ENCODE assay signal across 11 mouse cellular contexts in genomic region chr9:96731039-96731895, GRCm38 (mm10). TPM values are rescaled to one million over a fixed set of nuclear protein-coding genes. Genes with fewer than 3 reads are reported as not detected.
DNase-seq lines count a peak whose midpoint lies in the region; ATAC-seq and TF ChIP-seq lines count a peak whose summit lies in the region.
"Had no signal": no experiment of that assay in that cellular context is flagged by ENCODE, and none has a peak within 500 bp of the region (broad histone marks: within the 10 kb centered on the region; RNA-seq: fewer than 3 reads in every experiment).

No protein-coding gene starts in this region.

- no peaks in the 10 kb centered on the region for H3K9me3 ChIP-seq in heart, postnatal 0 days (replicated peaks; ENCODE audit: control insufficient read depth, low read length)
- H3K9me3 ChIP-seq in embryonic facial prominence, embryonic 10.5 days = no peaks in the 10 kb centered on the region
- H3K9me3 ChIP-seq in forebrain, embryonic 15.5 days = no peaks in the 10 kb centered on the region
- H3K9me3 ChIP-seq in midbrain, embryonic 15.5 days = no peaks in the 10 kb centered on the region
- H3K9me3 ChIP-seq: limb, embryonic 12.5 days had no signal

- TF ChIP-seq CTCF in heart, postnatal 0 days (IDR thresholded peaks at IDR 0.05; ENCODE audit: low read depth) = no peak

- no peak overlapping the region for H3K9ac ChIP-seq in heart, postnatal 0 days (replicated peaks; ENCODE audit: low read depth, low read length)
- H3K9ac ChIP-seq in forebrain, embryonic 15.5 days (replicated peaks) = peak overlapping the region; percentile 46
- H3K9ac ChIP-seq in midbrain, embryonic 15.5 days = peak overlapping the region; percentile 67
- H3K9ac ChIP-seq: limb, embryonic 12.5 days had no signal

- H3K27me3 ChIP-seq in heart, postnatal 0 days (ENCODE audit: control insufficient read depth, insufficient read depth, low read length) = no peaks in the 10 kb centered on the region
- H3K27me3 ChIP-seq in embryonic facial prominence, embryonic 10.5 days (replicated peaks; ENCODE audit: low read depth, poor library complexity, severe bottlenecking) = peaks cover 5% of the 10 kb centered on the region
- H3K27me3 ChIP-seq in forebrain, embryonic 15.5 days = no peaks in the 10 kb centered on the region
- H3K27me3 ChIP-seq in midbrain, embryonic 15.5 days (replicated peaks) = no peaks in the 10 kb centered on the region
- H3K27me3 ChIP-seq: limb, embryonic 12.5 days had no signal

- H3K4me3 ChIP-seq in heart, postnatal 0 days (ENCODE audit: low read depth, low read length) = no peak overlapping the region
- H3K4me3 ChIP-seq in embryonic facial prominence, embryonic 10.5 days = 0 out of 2 replicates have a peak overlapping the region, but pooled peaks have one; percentile 36
- peak overlapping the region; percentile 35 for H3K4me3 ChIP-seq in forebrain, embryonic 15.5 days
- peak overlapping the region; percentile 44 for H3K4me3 ChIP-seq in midbrain, embryonic 15.5 days
- H3K4me3 ChIP-seq: limb, embryonic 12.5 days; myocyte had no signal

- no peak for ATAC-seq in heart, postnatal 0 days (ENCODE audit: insufficient read depth, low read depth)
- ATAC-seq in forebrain, embryonic 15.5 days (replicated peaks) = no peak
- ATAC-seq in midbrain, embryonic 15.5 days (replicated peaks) = no peak
- ATAC-seq in megakaryocyte progenitor cell, adult 5-6 weeks (replicated peaks; ENCODE audit: poor library complexity) = no peak
- ATAC-seq: lung, postnatal 0 days had no signal

- intact Hi-C loops in heart, postnatal 10 days (cut with DNase I) = no loop called here

- TF ChIP-seq EP300 in heart, postnatal 0 days (IDR thresholded peaks at IDR 0.05; ENCODE audit: low read depth) = no peak

- no peaks in the 10 kb centered on the region for H3K36me3 ChIP-seq in heart, postnatal 0 days (replicated peaks; ENCODE audit: control insufficient read depth, insufficient read depth, low read length)
- H3K36me3 ChIP-seq in embryonic facial prominence, embryonic 10.5 days (replicated peaks) = no peaks in the 10 kb centered on the region
- H3K36me3 ChIP-seq in forebrain, embryonic 15.5 days = no peaks in the 10 kb centered on the region
- no peaks in the 10 kb centered on the region for H3K36me3 ChIP-seq in midbrain, embryonic 15.5 days (replicated peaks)
- H3K36me3 ChIP-seq: limb, embryonic 12.5 days had no signal

- H3K4me2 ChIP-seq in heart, postnatal 0 days (ENCODE audit: low read depth, low read length) = peak overlapping the region; percentile 49
- H3K4me2 ChIP-seq in forebrain, embryonic 15.5 days (replicated peaks) = peak overlapping the region; percentile 50
- peak overlapping the region; percentile 52 for H3K4me2 ChIP-seq in midbrain, embryonic 15.5 days

- H3K27ac ChIP-seq in heart, postnatal 0 days (ENCODE audit: low read depth) = no peak overlapping the region
- H3K27ac ChIP-seq in embryonic facial prominence, embryonic 10.5 days (replicated peaks) = no peak overlapping the region
- peak overlapping the region; percentile 94 for H3K27ac ChIP-seq in forebrain, embryonic 15.5 days (replicated peaks)
- peak overlapping the region; percentile 95 for H3K27ac ChIP-seq in midbrain, embryonic 15.5 days
- H3K27ac ChIP-seq: limb, embryonic 12.5 days had no signal

- no peak for DNase-seq in heart, postnatal 0 days (ENCODE audit: low spot score)
- no peak for DNase-seq in heart, postnatal 10 days
- no peak for DNase-seq in embryonic facial prominence, embryonic 10.5 days (ENCODE audit: low spot score)
- DNase-seq in adrenal gland, adult 2 months = no peak
- no peak for DNase-seq in thymus, postnatal 36 days

- peaks cover 47% of the 10 kb centered on the region for H3K4me1 ChIP-seq in heart, postnatal 0 days (ENCODE audit: control insufficient read depth, insufficient read depth)
- peaks cover 33% of the 10 kb centered on the region for H3K4me1 ChIP-seq in embryonic facial prominence, embryonic 10.5 days
- peaks cover 67% of the 10 kb centered on the region for H3K4me1 ChIP-seq in forebrain, embryonic 15.5 days
- peaks cover 52% of the 10 kb centered on the region for H3K4me1 ChIP-seq in midbrain, embryonic 15.5 days

- WGBS in heart, postnatal 0 days = 84% methylated on average over 19 of the region's 19 CpGs
- 74% methylated on average over 19 of the region's 19 CpGs for WGBS in embryonic facial prominence, embryonic 10.5 days
- WGBS in forebrain, embryonic 15.5 days = 58% methylated on average over 19 of the region's 19 CpGs
- WGBS in midbrain, embryonic 15.5 days = 49% methylated on average over 19 of the region's 19 CpGs

RNA-seq across cellular contexts. Expression of gene Zbtb38, which starts 21.4 kb away (rescaled TPM):
- 31.8 and 44.5 TPM in 2 replicates for total RNA-seq in heart, postnatal 0 days (2014; rRNA removed; ENCODE audit: low replicate concordance)
- 27.5 and 28.7 TPM in 2 replicates for polyA plus RNA-seq in heart, postnatal 0 days (2015; fragmentation: Nextera tagmentation; extraction: Ambion mirVana)
- 10 to 100 TPM; 30.2 to 37.0 TPM for total RNA-seq in heart, postnatal 10 days (2021)
- polyA plus RNA-seq in embryonic facial prominence, embryonic 10.5 days (2016; fragmentation: Nextera tagmentation; extraction: Ambion mirVana) = 8.4 and 8.6 TPM in 2 replicates
- 48.2 and 51.0 TPM in 2 replicates for polyA plus RNA-seq in forebrain, embryonic 15.5 days (2015; fragmentation: Nextera tagmentation; extraction: Ambion mirVana)
- polyA plus RNA-seq in midbrain, embryonic 15.5 days (2015; fragmentation: Nextera tagmentation; extraction: Ambion mirVana) = 57.2 and 59.2 TPM in 2 replicates
- 23.5 and 27.8 TPM in 2 replicates for total RNA-seq in megakaryocyte progenitor cell, adult 5-6 weeks (2015)
- 24.2 and 25.7 TPM in 2 replicates for total RNA-seq in megakaryocyte progenitor cell, adult 5-6 weeks (2017)
- total RNA-seq in adrenal gland, adult 2 months (2021) = 10 to 100 TPM; 63.1 to 73.9 TPM
- 13.6 and 17.4 TPM in 2 replicates for polyA plus RNA-seq in adrenal gland, adult 2 months (2012; rRNA removed)

Comparison
In these comparisons a context has a peak if more than half of its experiments do, and no peak if none do; other contexts are left out.
1. H3K27ac ChIP-seq: peak in forebrain, embryonic 15.5 days (single experiment) and midbrain, embryonic 15.5 days (single experiment); none in heart, postnatal 0 days (single experiment) and embryonic facial prominence, embryonic 10.5 days (single experiment).
2. Peak in every context shown above with its lines, with median percentiles within 50 percentile points of each other: H3K4me2 ChIP-seq.